Mouse (Mus musculus) brown adipose tissue, adult 24 weeks (tissue): ENCODE measurements around the gene Gm49380. TPM values are rescaled to one million over a fixed set of nuclear protein-coding genes. Genes with fewer than 3 reads are reported as not detected.
"Not testable (repeated sequence)": the region's sequence is repeated elsewhere in the genome, so short reads cannot be mapped to it uniquely, and the experiment has no call there.

ENCODE experiments used
- H3K27ac ChIP-seq: fragments of 200-500 bp; replicated peaks from 2 replicates; pipeline ENCODE4 v1.5.1; 2012; ENCODE audit warnings: low read depth, mild to moderate bottlenecking, low read length
- H3K4me1 ChIP-seq: fragments of 200-500 bp; 2 replicates; pipeline ENCODE4 v1.6.1; 2012; ENCODE audit warnings: low read length, mixed read lengths; ENCODE audit not compliant: control insufficient read depth, insufficient read depth, insufficient read length
- H3K4me3 ChIP-seq: fragments of 200-500 bp; 2 replicates; pipeline ENCODE4 v1.5.1; 2012; ENCODE audit warnings: low read depth, mild to moderate bottlenecking, low read length, moderate library complexity; ENCODE audit not compliant: insufficient read depth
- polyA plus RNA-seq: library from polyadenylated mRNA; stranded (reverse); fragments of >200 nt; gene quantifications from 2 replicates; pipeline ENCODE4 v1.2.4, GENCODE M21; 2012; ENCODE audit not compliant: missing spikeins, insufficient read depth, insufficient read length

Gene Gm49380
- polyA plus RNA-seq, 1 experiment: not detected

DNA sequence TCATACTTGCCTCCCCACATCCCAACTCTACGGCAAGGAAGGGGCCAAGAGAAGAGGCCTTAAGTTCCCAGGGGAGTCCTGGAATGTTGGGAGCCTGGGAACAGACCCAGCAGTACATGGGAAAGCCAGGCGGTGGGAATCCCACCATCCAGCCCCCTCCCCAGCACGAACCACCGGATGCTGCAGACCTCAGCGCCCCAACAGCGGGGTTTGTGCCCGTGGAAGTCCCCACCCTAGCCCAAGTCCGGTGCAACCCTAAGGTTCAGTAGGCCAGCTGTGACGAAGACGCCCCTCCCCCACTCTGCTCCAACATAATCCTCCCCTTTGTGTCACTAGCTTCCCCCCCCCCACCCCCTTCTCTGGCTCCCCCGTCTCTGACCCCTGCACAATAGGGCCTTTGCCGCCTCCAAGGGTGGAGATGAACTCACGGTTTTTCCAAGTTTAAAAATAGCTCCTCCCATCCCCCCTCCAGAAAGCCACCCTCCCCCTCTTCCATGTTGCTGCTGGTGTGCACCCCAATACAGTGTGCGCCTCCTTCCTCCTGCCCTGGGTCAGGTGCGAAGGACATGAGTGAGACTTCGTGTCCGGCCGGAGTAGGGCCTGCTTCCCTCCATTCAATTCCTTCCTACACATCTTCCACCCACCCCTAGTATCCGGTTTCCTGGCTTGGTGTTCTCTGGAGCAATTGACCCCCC lies 17.4 kb upstream of the Gm49380 start:
- peak overlapping the region; percentile 50 for H3K4me3 ChIP-seq
- H3K27ac ChIP-seq: peak overlapping the region; percentile 96
- peaks cover 15% of the 10 kb centered on the region for H3K4me1 ChIP-seq

DNA sequence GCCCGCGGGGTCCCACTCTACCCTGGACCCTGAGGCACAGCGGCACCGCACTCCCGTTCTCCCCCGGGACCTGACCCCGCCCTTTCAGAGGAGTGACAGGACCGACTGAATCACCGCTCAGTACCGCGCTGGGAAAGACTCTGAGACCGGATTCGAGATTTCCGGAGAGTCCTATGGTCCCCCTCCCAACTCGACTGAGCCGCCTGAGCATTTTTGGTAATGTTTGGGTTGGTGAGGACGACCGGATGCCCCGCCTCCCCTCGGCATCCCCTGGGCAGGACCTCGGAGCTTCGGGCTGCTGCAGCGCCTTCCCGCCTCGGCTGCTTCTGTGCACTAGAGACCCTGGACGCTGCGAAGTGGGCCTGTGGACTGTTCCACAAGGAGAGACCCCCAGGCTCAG lies 16.7 kb upstream of the Gm49380 start:
- peak overlapping the region; percentile 50 for H3K4me3 ChIP-seq
- H3K27ac ChIP-seq: peak overlapping the region; percentile 98
- H3K4me1 ChIP-seq: peaks cover 15% of the 10 kb centered on the region

DNA sequence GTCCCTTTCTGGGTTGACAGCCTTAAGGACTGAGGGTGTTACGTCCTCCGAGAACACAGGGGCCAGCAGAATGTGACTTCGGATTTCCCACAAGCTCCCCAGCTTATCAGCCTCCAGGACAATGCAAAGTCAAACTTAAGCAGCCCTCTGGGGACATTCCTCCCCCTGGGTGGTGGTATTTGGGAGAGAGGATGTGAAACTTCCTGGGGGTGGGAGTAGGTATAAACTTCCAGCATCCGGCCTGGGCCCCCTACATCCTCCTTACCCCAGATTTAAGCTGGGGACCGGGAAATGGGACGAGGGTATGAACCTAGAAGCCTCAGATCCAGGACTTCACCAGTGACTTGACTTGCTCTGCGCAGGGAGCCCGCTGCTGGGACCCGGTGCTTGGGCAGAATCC lies 16.3 kb upstream of the Gm49380 start:
- H3K4me1 ChIP-seq: peaks cover 15% of the 10 kb centered on the region
- H3K27ac ChIP-seq: peak overlapping the region; percentile 98
- H3K4me3 ChIP-seq: peak overlapping the region; percentile 50

DNA sequence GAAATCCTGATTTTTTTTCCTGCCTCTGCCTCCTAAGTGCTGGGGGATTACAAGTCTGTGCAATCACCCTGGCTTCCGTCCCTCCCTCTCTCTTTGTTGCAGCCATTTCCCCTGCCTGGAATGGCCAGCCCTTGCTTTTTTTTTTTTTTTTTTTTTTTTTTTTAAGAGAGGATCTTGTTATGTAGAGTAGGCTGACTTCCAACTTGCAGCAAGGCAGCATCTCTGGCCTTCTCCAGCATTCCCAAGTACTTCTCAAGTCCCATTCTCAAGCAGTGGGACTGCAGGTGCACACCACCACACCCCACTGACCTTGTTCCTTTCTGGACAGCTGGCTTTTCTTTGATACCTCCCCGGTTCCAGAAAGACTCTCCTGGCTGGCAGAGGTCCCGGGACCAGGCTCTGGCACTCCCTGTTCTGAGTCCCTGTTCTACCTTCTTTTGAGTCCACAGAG lies 14.1 kb upstream of the Gm49380 start:
- peak overlapping the region; percentile 87 for H3K27ac ChIP-seq
- H3K4me1 ChIP-seq: peaks cover 15% of the 10 kb centered on the region
- H3K4me3 ChIP-seq: no peak overlapping the region

DNA sequence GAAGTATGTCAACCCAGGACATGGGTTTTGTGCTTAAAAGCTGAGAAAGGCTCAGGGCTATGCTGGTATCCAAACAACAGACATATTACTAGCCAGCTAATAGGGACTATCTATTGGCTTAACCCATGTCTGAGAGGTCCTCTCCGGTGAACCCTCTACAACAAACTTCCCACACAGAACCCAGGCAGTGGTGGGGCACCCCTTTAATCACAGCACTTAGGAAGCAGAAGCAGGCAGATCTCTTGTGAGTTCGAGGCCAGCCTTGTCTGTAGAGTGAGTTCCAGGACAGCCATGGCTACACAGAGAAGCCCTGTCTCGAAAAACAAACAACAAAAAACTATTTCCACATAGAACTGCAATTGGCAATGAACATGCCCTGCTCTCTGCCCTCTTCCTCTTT lies 13.4 kb upstream of the Gm49380 start:
- no peak overlapping the region for H3K4me3 ChIP-seq
- peak overlapping the region; percentile 85 for H3K27ac ChIP-seq
- H3K4me1 ChIP-seq: peaks cover 15% of the 10 kb centered on the region

DNA sequence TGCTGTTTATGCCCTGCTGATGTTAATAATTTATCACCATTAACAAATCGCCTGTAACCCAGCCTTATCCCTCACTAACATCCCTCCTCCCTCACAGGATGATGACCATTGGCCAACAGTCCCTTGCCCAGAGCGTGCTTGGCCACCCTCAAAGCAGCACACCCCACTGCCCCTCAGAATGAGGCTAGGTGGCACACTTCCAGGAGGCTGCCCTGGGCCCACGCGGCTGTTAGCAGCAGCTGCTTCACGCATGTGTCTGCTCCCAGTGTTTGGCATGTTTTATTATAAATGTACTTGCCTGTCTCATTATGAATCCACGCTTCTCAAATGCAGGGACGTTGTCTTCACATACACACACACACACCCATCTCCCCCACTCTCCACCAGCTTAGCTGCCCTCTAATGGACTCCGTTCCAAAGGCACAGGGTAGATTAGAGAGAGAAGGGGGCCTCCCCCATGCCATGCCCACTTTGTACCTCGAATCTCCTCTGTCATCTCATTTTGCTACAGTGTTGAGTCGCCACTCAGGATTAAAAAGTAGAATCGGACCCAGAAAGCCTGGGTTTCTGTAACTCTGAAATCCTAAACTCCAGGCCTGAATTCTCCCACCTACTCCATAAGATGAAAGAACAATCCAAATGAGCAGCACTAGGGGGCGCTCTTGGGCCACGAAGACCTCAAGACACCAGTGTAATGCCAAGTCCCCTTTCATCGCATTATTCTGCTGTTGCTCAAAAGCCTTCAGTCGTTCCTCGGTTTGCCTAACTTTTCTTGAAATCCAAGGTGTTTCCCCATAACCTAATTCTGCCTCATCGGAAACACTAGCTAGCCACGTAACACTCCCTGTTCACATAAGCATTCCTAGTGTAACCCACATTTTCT lies 12.5 kb upstream of the Gm49380 start:
- H3K27ac ChIP-seq: peak overlapping the region; percentile 85
- H3K4me3 ChIP-seq: no peak overlapping the region
- peaks cover 15% of the 10 kb centered on the region for H3K4me1 ChIP-seq

DNA sequence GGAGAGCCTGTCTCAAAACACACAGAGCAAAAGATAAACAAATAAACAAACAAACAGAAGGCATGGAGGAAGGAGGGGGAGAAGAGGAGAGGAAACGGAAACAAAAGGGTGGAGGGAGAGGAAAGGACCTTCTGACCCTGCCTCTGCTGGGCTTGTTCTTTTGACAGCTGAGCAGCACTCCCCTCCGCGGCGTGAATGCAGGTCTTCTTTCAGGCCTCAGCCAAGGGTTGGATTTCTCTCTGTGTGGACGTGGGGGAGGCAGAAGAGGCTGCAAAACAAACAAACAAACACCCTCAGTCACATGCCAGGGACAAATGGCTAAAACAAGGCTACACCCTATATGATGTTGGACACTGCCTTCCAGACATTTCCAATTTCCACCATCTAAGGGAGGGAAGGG lies 11.7 kb upstream of the Gm49380 start:
- no peak overlapping the region for H3K27ac ChIP-seq
- H3K4me1 ChIP-seq: peaks cover 13% of the 10 kb centered on the region
- no peak overlapping the region for H3K4me3 ChIP-seq

DNA sequence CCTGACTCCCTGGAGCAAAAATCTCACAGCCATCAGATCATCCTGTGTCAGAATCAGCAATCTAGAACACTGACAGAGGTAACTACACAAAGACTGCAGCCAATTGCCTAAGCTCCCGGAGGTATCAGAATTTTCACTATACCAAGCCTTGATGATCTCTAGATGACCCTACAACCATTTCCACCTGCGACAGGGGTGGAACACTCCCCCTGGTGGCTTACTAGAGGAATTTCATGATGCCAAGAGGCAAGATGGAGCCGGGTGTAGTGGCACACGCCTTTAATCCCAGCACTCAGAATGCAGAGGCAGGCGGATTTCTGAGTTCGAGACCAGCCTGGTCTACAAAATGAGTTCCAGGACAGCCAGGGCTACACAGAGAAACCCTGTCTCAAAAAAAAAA lies 11.0 kb upstream of the Gm49380 start:
- Histone ChIP-seq H3K4me1 (peaks cover 13% of the 10 kb centered on the region), H3K27ac (no peak overlapping the region), H3K4me3 (no peak overlapping the region)

DNA sequence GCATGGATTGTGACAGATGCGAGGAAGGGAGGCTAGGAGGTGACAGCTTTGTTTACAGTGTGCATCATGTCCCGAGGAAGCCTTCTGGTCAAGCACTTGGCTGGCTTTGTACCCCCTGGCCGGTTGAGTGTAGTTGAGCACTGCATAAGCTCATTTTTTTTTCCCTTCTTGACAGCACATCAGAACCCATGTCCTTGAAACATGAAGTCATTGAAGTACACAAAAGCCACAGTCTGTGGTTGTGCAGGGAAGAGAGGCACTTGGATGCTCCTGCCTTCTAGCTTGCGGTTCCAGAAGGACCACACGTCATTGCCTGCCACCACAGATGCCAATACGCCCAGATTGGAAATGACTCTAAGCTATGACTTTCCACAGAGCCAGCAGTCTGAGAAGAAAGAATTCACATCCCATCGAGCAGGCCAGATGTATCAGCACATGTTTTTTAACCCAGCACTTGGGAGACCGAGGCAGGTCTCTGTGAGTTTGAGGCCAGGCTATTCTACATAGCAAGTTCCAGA lies 6.7 kb upstream of the Gm49380 start:
- Histone ChIP-seq H3K4me1 (no peaks in the 10 kb centered on the region), H3K27ac (no peak overlapping the region), H3K4me3 (no peak overlapping the region)

DNA sequence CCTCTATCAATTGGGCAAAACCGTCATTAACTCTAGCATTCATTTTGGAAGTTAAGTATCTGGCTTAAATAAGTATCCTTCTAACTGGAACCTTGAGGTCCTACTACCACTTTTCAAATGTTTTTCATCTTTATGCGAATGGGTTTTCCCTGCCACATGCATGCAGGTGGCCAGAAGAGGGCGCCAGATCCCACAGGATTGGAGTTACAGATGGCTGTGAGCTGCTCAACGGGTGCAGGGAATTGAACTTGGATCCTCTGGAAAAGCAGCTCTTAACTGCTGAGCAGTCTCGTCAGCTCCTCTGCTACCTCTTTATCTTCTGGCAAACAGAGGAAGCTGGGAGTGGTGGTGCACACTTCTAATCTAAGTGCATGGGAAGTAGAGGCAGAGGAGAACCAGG lies 5.7 kb upstream of the Gm49380 start:
- no peak overlapping the region for H3K27ac ChIP-seq
- H3K4me1 ChIP-seq: no peaks in the 10 kb centered on the region
- no peak overlapping the region for H3K4me3 ChIP-seq

DNA sequence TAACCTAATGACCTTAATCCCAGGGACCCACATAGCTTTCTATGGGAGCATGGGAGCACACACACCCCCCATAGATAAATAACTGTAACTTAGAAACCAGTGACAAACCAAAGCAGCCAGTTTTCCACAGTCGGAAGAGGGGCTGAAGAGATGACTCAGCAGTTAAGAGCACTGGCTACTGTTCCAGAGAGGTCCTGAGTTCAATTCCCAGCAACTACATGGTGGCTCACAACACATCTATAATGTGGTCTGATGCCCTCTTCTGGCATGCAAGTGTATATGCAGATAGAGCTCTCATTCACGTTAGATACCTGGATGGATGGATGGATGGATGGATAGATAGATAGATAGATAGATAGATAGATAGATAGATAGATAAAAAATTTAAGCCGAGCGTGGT lies 2.9 kb upstream of the Gm49380 start:
- H3K4me3 ChIP-seq: no peak overlapping the region
- H3K4me1 ChIP-seq: no peaks in the 10 kb centered on the region
- H3K27ac ChIP-seq: no peak overlapping the region

DNA sequence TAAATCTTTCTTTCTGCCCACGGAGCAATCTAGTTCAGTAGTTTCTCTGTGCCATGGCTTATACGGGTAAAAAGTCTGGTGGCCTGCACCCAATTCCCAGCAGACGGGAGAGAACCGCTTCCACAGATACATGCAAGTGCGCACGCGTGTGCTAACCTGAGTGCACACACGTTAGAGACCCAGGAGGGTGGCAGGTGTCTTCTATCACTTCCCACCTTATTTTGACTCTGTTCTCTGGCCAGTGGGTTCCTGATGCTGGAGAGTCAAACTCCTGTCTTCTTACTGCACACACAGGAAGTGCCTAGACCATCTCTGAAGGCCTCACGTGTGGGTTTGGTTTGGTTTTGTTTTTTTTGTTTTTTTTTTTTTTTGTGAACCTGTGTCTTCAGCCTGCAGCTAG lies 2.3 kb upstream of the Gm49380 start:
- Histone ChIP-seq H3K4me1 (no peaks in the 10 kb centered on the region), H3K4me3 (no peak overlapping the region), H3K27ac (no peak overlapping the region)

DNA sequence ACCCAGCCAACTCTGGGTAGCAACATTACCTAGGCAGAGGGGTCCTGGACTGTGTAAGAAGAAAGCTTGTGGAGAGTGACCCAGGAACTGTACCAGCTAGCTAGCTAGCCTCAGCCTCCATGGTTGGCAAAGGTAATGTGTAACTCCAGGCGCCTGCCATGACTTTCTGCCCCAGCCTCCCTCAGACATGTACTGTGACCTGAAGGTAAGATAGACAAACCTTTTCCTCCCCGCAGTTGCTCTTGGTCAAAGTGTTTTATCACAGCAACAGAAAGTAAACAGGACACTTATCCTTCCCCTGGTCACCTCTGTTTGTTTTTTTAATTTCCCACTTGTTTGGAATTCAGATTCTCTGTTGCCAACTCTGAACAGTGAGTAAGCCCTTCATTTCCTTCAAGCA lies 1.2 kb upstream of the Gm49380 start:
- Histone ChIP-seq H3K4me1 (no peaks in the 10 kb centered on the region), H3K27ac (no peak overlapping the region), H3K4me3 (no peak overlapping the region)

DNA sequence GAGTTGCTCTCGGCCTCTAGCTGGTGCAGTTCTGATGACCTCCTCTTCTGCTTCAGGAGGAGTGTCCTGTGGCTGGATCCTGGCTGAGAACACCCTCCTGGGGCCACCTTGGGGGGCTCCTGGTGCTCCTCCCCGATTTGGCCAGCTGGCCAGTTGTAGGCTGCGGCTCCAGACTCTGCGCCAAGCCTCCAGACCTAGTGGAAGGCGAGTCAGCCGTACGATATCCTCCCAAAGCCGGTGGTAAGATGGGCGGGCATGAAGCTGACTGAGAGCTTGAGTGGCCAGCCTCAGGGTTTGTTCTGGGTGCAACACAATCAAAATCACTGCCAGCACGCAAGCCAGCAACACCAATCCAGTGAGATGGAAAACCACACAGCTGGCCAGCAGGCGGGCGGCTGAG lies 1.4 kb downstream of the Gm49380 start:
- H3K4me3 ChIP-seq, H3K27ac ChIP-seq, H3K4me1 ChIP-seq: not testable (repeated sequence)

DNA sequence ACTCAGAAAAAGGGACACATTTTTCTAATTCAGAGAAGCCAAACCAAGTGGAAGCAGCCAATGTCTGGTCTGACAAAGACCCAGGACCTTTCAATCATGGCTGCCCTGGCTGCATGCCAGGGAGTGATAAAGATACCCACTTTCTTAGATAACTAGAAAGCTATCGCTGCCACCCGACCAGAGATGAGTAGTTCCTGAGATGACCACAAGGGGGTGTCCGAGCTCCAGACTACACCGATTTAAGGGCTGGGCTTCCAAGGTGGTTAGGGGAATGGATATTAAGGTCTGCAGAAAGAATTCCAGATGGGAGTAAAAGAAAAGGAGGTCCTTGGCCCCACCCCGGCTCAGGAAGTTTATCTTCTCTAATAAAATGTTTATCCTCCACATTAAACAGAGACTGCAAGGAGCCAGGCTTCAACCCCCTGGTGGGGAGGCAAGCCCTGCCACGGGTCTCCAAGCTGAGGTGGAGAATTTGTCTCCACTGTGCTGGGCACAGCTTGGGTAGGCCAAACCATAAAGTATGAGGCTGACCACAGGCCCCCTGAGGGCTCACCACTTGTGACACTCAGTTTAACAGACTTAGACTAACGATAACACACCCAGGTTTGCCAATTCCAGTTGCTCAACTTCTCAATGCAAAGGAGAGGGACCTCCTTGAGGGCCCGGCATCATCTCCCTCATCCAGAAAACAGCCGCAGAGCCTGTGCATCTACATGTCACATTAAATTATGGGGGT lies 3.8 kb downstream of the Gm49380 start:
- peaks cover 6% of the 10 kb centered on the region; the same call in 1 of the 2 replicates for H3K4me1 ChIP-seq
- no peak overlapping the region for H3K4me3 ChIP-seq
- no peak overlapping the region for H3K27ac ChIP-seq
